Mouse (Mus musculus) C2C12 (cell line): ENCODE results near the gene Gpn2.

Source experiments
- CTCF ChIP-seq: IDR thresholded peaks from one replicate; pipeline ENCODE4 v1.5.1; 2011; ENCODE audit not compliant: control insufficient read depth, insufficient read depth, insufficient read length
- FOSL1 ChIP-seq: IDR thresholded peaks from one replicate; pipeline ENCODE4 v1.8.0; 2011; ENCODE audit warnings: mild to moderate bottlenecking, low read length; ENCODE audit not compliant: poor library complexity, insufficient read depth, severe bottlenecking
- MAX ChIP-seq: IDR thresholded peaks from one replicate; pipeline ENCODE4 v1.6.1; 2011; ENCODE audit warnings: mild to moderate bottlenecking, control low read depth
- MYOD1 ChIP-seq: IDR thresholded peaks from one replicate; pipeline ENCODE4 v1.6.1; 2011; ENCODE audit warnings: low read depth; ENCODE audit not compliant: control insufficient read depth, insufficient read length
- USF1 ChIP-seq: IDR thresholded peaks from one replicate; pipeline ENCODE4 v1.6.1; 2011; ENCODE audit warnings: low read depth, mild to moderate bottlenecking, control low read depth, moderate library complexity

DNA sequence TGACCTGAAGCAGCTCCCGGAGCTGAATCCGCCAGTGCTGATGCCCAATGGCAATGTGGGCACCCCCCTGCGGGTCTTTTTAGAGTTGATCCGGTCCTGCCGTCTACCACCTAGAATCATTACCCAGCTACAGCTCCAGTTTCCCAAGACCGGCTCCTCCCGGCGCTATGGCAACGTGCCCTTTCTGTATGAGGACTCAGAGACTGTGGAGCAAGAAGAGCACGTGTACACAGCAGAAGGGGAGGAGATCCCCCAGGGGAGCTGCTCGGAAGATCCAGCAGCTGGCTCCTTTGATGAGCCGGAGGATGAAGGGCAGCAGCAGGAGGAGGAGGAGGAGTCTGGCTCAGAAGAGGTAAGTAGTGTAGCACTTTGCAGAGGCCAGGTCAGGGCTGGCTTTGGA, 6.2 kb upstream of the Gpn2 start:
- TF ChIP-seq CTCF: no peak
- no peak for TF ChIP-seq MAX
- no peak for TF ChIP-seq USF1
- no peak for TF ChIP-seq MYOD1
- no peak for TF ChIP-seq FOSL1
